Mouse (Mus musculus): ENCODE data around the gene Xxylt1.
A peak's percentile ranks its signal among the peaks of the same experiment; 100 is the strongest.

DNA sequence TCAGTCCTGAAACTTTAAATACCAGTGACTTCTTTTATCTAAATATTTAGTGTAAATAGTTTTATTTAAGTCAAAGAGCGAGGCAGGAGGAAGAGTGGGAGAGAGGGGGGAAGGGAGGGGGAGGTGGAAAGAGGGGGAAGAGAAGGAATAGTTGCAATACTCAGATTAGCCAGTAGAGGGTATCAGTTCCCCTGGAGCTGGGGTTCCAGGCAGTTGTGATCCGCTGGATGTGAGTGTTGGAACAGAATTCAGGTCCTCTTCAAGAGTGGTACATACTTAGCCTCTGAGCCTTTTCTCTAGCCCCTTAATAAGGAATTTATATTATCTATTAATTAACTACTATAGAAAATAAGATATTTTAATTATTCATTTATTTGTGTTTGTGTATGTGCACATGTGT, 140.5 kb downstream of the Xxylt1 start:
- TF ChIP-seq EP300 (IDR thresholded peaks at IDR 0.05; ENCODE audit: low read depth) = no peak
- TF ChIP-seq CTCF (IDR thresholded peaks at IDR 0.05; ENCODE audit: low read depth) = peak; percentile 61

Data from liver, postnatal 0 days (tissue).